ENCODE assay signal across 40 mouse cellular contexts in the genomic region with DNA sequence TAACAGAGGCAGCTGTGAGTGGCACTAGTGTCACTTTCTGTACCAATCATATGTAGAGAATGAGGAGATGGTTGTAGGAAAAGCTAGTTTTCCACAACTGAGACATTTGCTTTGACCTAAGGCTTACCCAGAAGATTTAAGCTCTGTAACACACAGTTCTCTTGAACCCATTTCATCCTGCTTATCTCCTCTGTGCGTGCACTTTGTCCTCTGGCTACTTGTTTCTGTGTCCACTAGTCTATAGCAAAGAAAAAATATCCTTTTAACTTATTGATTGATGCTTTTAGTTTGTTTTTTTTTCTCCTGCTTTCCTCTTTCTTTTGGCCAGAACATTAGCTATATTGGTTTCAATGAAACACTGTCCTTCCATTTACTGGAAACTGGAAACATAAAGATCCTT. TPM values are rescaled to one million over a fixed set of nuclear protein-coding genes. Genes with fewer than 3 reads are reported as not detected.
"Had no signal": no experiment of that assay in that cellular context is flagged by ENCODE, and none has a peak within 500 bp of the region (broad histone marks: within the 10 kb centered on the region; RNA-seq: fewer than 3 reads in every experiment).

No protein-coding gene starts in this region.

- ATAC-seq: forebrain, embryonic 13.5 days; forebrain, embryonic 14.5 days; forebrain, embryonic 15.5 days; forebrain, embryonic 16.5 days; forebrain, postnatal 0 days had no signal

- H3K4me2 ChIP-seq: embryonic facial prominence, embryonic 12.5 days; embryonic facial prominence, embryonic 13.5 days; embryonic facial prominence, embryonic 15.5 days; forebrain, embryonic 12.5 days; forebrain, embryonic 13.5 days; forebrain, embryonic 15.5 days had no signal

- H3K27ac ChIP-seq: embryonic facial prominence, embryonic 10.5 days; embryonic facial prominence, embryonic 12.5 days; embryonic facial prominence, embryonic 13.5 days; embryonic facial prominence, embryonic 15.5 days; forebrain, embryonic 10.5 days; forebrain, embryonic 12.5 days; forebrain, embryonic 13.5 days; forebrain, embryonic 15.5 days; gastrocnemius, adult 2 months; heart, adult 2 months had no signal

- DNase-seq: cerebellum, adult 2 months; cerebellum, adult 8-10 months; cerebellum, adult 9-10 months; cerebellum, adult 9-11 months; cerebellum, postnatal 10 days; cerebellum, postnatal 14 days; cerebellum, postnatal 25 days; cerebellum, postnatal 36 days; embryo, embryonic 11 days; forebrain, postnatal 0 days; gastrocnemius, adult 2 months; gastrocnemius, postnatal 10 days; gastrocnemius, postnatal 14 days; gastrocnemius, postnatal 25 days; gastrocnemius, postnatal 36 days; heart, adult 11 months; heart, adult 18-20 months; heart, adult 2 months had no signal

- H3K36me3 ChIP-seq: embryonic facial prominence, embryonic 10.5 days; embryonic facial prominence, embryonic 12.5 days; embryonic facial prominence, embryonic 13.5 days; embryonic facial prominence, embryonic 15.5 days; forebrain, embryonic 10.5 days; forebrain, embryonic 12.5 days; forebrain, embryonic 15.5 days had no signal

- H3K9ac ChIP-seq: embryonic facial prominence, embryonic 12.5 days; embryonic facial prominence, embryonic 13.5 days; embryonic facial prominence, embryonic 15.5 days; forebrain, embryonic 12.5 days; forebrain, embryonic 13.5 days; forebrain, embryonic 15.5 days; forebrain, postnatal 0 days had no signal

- H3K9me3 ChIP-seq: embryonic facial prominence, embryonic 10.5 days; embryonic facial prominence, embryonic 12.5 days; embryonic facial prominence, embryonic 13.5 days; embryonic facial prominence, embryonic 15.5 days; forebrain, embryonic 10.5 days; forebrain, embryonic 12.5 days; forebrain, embryonic 13.5 days; forebrain, embryonic 15.5 days had no signal

- H3K4me1 ChIP-seq: embryonic facial prominence, embryonic 10.5 days; embryonic facial prominence, embryonic 12.5 days; embryonic facial prominence, embryonic 13.5 days; embryonic facial prominence, embryonic 15.5 days; forebrain, embryonic 10.5 days; forebrain, embryonic 12.5 days; forebrain, embryonic 13.5 days; forebrain, embryonic 15.5 days had no signal

- H3K4me3 ChIP-seq: embryonic facial prominence, embryonic 10.5 days; embryonic facial prominence, embryonic 12.5 days; embryonic facial prominence, embryonic 13.5 days; embryonic facial prominence, embryonic 15.5 days; erythroblast, embryonic 14.5 days; forebrain, embryonic 10.5 days; forebrain, embryonic 12.5 days; forebrain, embryonic 13.5 days; forebrain, embryonic 15.5 days; gastrocnemius, adult 2 months; heart, adult 2 months had no signal

- H3K27me3 ChIP-seq: embryonic facial prominence, embryonic 12.5 days; embryonic facial prominence, embryonic 13.5 days; embryonic facial prominence, embryonic 15.5 days; forebrain, embryonic 12.5 days; forebrain, embryonic 13.5 days; forebrain, embryonic 15.5 days had no signal

RNA-seq across cellular contexts. Expression of gene Slco1a1, which starts 15.7 kb away (rescaled TPM):
- total RNA-seq: common myeloid progenitor, adult 5-6 weeks; forebrain, postnatal 0 days; gastrocnemius, adult 18-20 months; gastrocnemius, adult 2 months; gastrocnemius, postnatal 10 days; gastrocnemius, postnatal 14 days; gastrocnemius, postnatal 25 days; gastrocnemius, postnatal 36 days; gastrocnemius, postnatal 4 days; granulocyte monocyte progenitor cell, adult 5-6 weeks; heart, adult 18-20 months; heart, adult 2 months had no signal
- polyA plus RNA-seq: cerebellum, adult 2 months; embryonic facial prominence, embryonic 10.5 days; embryonic facial prominence, embryonic 11.5 days; embryonic facial prominence, embryonic 12.5 days; embryonic facial prominence, embryonic 13.5 days; embryonic facial prominence, embryonic 14.5 days; embryonic facial prominence, embryonic 15.5 days; erythroblast, embryonic 14.5 days; forebrain, embryonic 10.5 days; forebrain, embryonic 11.5 days; forebrain, embryonic 12.5 days; forebrain, embryonic 13.5 days; forebrain, embryonic 14.5 days; forebrain, embryonic 15.5 days; forebrain, embryonic 16.5 days; forebrain, postnatal 0 days; frontal cortex, adult 2 months; gonadal fat pad, adult 2 months; heart, adult 2 months had no signal

RNA-seq across cellular contexts. Expression of gene Gm6614, which starts 48.8 kb away (rescaled TPM):
- total RNA-seq: common myeloid progenitor, adult 5-6 weeks; gastrocnemius, adult 18-20 months; gastrocnemius, adult 2 months; gastrocnemius, adult 8-10 months; gastrocnemius, postnatal 10 days; gastrocnemius, postnatal 14 days; gastrocnemius, postnatal 25 days; gastrocnemius, postnatal 36 days; gastrocnemius, postnatal 4 days; granulocyte monocyte progenitor cell, adult 5-6 weeks; heart, adult 18-20 months; heart, adult 2 months had no signal
- polyA plus RNA-seq: cerebellum, adult 2 months; cortical plate, adult 2 months; embryonic facial prominence, embryonic 11.5 days; embryonic facial prominence, embryonic 12.5 days; embryonic facial prominence, embryonic 13.5 days; embryonic facial prominence, embryonic 14.5 days; embryonic facial prominence, embryonic 15.5 days; erythroblast, embryonic 14.5 days; forebrain, embryonic 10.5 days; forebrain, embryonic 11.5 days; forebrain, embryonic 12.5 days; forebrain, embryonic 13.5 days; forebrain, embryonic 14.5 days; forebrain, embryonic 15.5 days; forebrain, embryonic 16.5 days; forebrain, postnatal 0 days; frontal cortex, adult 2 months; gonadal fat pad, adult 2 months; heart, adult 2 months had no signal
